Mouse (Mus musculus): ENCODE data around the gene Csnk1d. TPM values are rescaled to one million over a fixed set of nuclear protein-coding genes. Genes with fewer than 3 reads are reported as not detected.

Csnk1d gene
- polyA plus RNA-seq, 2 experiments, result 17.1 to 27.0 TPM

DNA sequence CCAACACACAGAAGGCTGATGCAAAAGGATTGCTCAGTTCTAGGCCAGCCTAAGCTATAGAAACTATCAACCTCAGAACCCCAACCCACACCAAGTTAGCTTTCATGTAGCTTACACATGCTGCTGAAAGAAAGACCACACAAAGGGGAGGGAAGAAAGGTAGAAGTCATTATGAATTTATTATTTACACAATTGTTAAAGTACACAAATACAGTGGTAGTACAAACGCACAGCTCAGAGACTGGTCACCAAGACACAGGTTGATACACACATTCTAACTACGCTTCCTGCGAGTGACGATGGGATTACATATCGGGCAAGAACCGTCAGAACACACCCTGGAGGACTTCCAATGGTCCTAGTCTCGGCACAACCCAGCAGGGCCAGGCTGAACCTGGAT lies 29.5 kb downstream of the Csnk1d start:
- WGBS (ENCODE audit: insufficient replicate concordance), result 79% methylated on average over 7 of the region's 7 CpGs
- H3K36me3 ChIP-seq (replicated peaks; ENCODE audit: control insufficient read depth, insufficient read depth, low read depth), result peaks cover 65% of the 10 kb centered on the region
- ATAC-seq (ENCODE audit: insufficient read depth) (no peak), DNase-seq (ENCODE audit: low read depth in 3 of 3, low spot score in 3 of 3) (no peak)
- no peak overlapping the region for H3K4me3 ChIP-seq (ENCODE audit: insufficient read depth in 1 of 2, low read depth in 2 of 2, low read length in 2 of 2)
- no peak overlapping the region for H3K27ac ChIP-seq
- H3K4me1 ChIP-seq (replicated peaks; ENCODE audit: control insufficient read depth in 2 of 2, insufficient read depth in 2 of 2, low read length in 1 of 2), result no peaks in the 10 kb centered on the region; a peak in 1 of 4 replicates
- H3K9me3 ChIP-seq (ENCODE audit: control insufficient read depth, low read length), result no peaks in the 10 kb centered on the region
- H3K4me2 ChIP-seq (ENCODE audit: low read depth), result no peak overlapping the region
- no peaks in the 10 kb centered on the region for H3K27me3 ChIP-seq (ENCODE audit: control insufficient read depth, insufficient read depth, low read length)
- TF ChIP-seq EP300 (IDR thresholded peaks at IDR 0.05; ENCODE audit: low read depth) (no peak), CTCF (IDR thresholded peaks at IDR 0.05; ENCODE audit: low read depth) (no peak)
- H3K9ac ChIP-seq (replicated peaks), result no peak overlapping the region

DNA sequence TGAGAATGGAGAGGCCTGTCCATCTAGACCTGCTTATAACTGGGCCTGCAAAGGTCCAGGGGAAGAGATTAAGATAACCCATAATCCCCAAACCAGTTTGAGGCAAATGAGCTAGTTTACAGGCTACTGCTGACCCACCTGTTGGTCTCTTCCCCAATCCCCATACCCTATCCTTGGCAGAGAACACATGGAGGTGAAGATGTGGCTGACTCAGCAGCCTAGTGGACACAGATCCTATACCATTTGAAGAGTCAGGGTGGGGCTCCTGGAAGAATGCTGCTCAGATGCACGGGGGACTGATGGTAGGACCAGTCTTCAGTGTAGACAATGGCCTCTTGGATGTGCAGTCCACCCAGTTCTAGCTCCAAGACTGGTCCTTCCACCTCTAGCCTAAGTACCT lies 30.9 kb downstream of the Csnk1d start:
- Histone ChIP-seq H3K4me2 (ENCODE audit: low read depth) (no peak overlapping the region), H3K27me3 (ENCODE audit: control insufficient read depth, insufficient read depth, low read length) (no peaks in the 10 kb centered on the region), H3K4me3 (ENCODE audit: insufficient read depth in 1 of 2, low read depth in 2 of 2, low read length in 2 of 2) (no peak overlapping the region), H3K9ac (replicated peaks) (no peak overlapping the region), H3K9me3 (ENCODE audit: control insufficient read depth, low read length) (no peaks in the 10 kb centered on the region), H3K36me3 (replicated peaks; ENCODE audit: control insufficient read depth, insufficient read depth, low read depth) (peaks cover 55% of the 10 kb centered on the region), H3K27ac (no peak overlapping the region), H3K4me1 (replicated peaks; ENCODE audit: control insufficient read depth in 2 of 2, insufficient read depth in 2 of 2, low read length in 1 of 2) (no peaks in the 10 kb centered on the region; a peak in 1 of 4 replicates)
- TF ChIP-seq CTCF (IDR thresholded peaks at IDR 0.05; ENCODE audit: low read depth) (no peak), EP300 (IDR thresholded peaks at IDR 0.05; ENCODE audit: low read depth) (no peak)
- DNase-seq (ENCODE audit: low read depth in 3 of 3, low spot score in 3 of 3) (no peak), ATAC-seq (ENCODE audit: insufficient read depth) (no peak)
- WGBS (ENCODE audit: insufficient replicate concordance), result 50% methylated on average over 1 of the region's 1 CpGs

DNA sequence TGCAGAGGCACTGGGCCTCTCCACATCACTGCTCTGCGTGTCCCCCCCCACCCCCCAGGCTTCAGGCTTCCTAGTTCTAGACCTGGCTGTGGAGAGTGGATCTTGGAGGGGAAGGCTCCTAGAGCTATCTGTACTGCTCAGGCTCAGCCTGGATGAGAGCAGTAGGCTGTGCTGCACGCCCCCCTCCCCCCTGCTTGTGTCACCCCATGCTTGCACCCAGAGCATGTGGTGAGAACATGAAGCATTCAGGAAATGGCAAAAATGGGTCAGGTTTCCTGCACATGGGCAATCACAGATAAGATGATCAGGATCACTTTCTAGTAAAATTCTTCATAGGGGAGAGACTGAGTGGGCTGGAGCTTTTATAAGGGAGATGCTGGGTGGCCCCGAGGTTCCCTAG lies 31.6 kb downstream of the Csnk1d start:
- H3K27me3 ChIP-seq (ENCODE audit: control insufficient read depth, insufficient read depth, low read length), result no peaks in the 10 kb centered on the region
- H3K9ac ChIP-seq (replicated peaks), result no peak overlapping the region
- DNase-seq (ENCODE audit: low read depth in 3 of 3, low spot score in 3 of 3), result no peak
- H3K9me3 ChIP-seq (ENCODE audit: control insufficient read depth, low read length), result no peaks in the 10 kb centered on the region
- no peak overlapping the region for H3K4me2 ChIP-seq (ENCODE audit: low read depth)
- H3K4me1 ChIP-seq (replicated peaks; ENCODE audit: control insufficient read depth in 2 of 2, insufficient read depth in 2 of 2, low read length in 1 of 2), result no peaks in the 10 kb centered on the region; a peak in 1 of 4 replicates
- H3K4me3 ChIP-seq (ENCODE audit: insufficient read depth in 1 of 2, low read depth in 2 of 2, low read length in 2 of 2), result no peak overlapping the region
- peak; percentile 28; the same call in 1 of the 2 replicates for ATAC-seq (ENCODE audit: insufficient read depth)
- H3K27ac ChIP-seq, result no peak overlapping the region
- TF ChIP-seq CTCF (IDR thresholded peaks at IDR 0.05; ENCODE audit: low read depth), result no peak
- no peak for TF ChIP-seq EP300 (IDR thresholded peaks at IDR 0.05; ENCODE audit: low read depth)
- WGBS (ENCODE audit: insufficient replicate concordance), result 39% methylated on average over 3 of the region's 3 CpGs
- H3K36me3 ChIP-seq (replicated peaks; ENCODE audit: control insufficient read depth, insufficient read depth, low read depth), result peaks cover 48% of the 10 kb centered on the region

DNA sequence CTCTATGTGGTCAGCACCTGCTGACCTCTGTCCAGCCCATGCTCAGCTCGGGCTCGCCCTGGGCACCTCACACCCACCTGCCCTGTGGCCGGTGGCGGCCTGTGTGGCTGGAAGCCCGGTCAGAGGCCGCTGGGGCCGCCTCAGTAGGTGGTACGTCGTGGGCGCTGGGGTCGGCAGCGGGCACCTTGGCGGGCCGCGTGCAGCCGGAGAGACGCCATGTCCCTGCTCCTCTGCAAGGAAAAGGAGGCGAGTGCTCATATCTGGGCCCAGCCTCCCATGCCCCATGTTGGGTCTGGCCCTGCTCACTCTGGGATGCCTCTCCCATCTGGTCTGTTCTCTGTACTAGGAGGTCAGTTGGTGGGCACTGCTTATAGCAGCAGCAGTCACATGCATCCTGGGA lies 32.1 kb downstream of the Csnk1d start:
- H3K4me3 ChIP-seq (ENCODE audit: insufficient read depth in 1 of 2, low read depth in 2 of 2, low read length in 2 of 2), result no peak overlapping the region
- no peak for ATAC-seq (ENCODE audit: insufficient read depth)
- no peak overlapping the region for H3K4me2 ChIP-seq (ENCODE audit: low read depth)
- no peaks in the 10 kb centered on the region; a peak in 1 of 4 replicates for H3K4me1 ChIP-seq (replicated peaks; ENCODE audit: control insufficient read depth in 2 of 2, insufficient read depth in 2 of 2, low read length in 1 of 2)
- no peak for DNase-seq (ENCODE audit: low read depth in 3 of 3, low spot score in 3 of 3)
- H3K9ac ChIP-seq (replicated peaks), result no peak overlapping the region
- TF ChIP-seq EP300 (IDR thresholded peaks at IDR 0.05; ENCODE audit: low read depth), result no peak
- no peaks in the 10 kb centered on the region for H3K9me3 ChIP-seq (ENCODE audit: control insufficient read depth, low read length)
- H3K27me3 ChIP-seq (ENCODE audit: control insufficient read depth, insufficient read depth, low read length), result no peaks in the 10 kb centered on the region
- no peak overlapping the region for H3K27ac ChIP-seq
- 81% methylated on average over 18 of the region's 18 CpGs for WGBS (ENCODE audit: insufficient replicate concordance)
- H3K36me3 ChIP-seq (replicated peaks; ENCODE audit: control insufficient read depth, insufficient read depth, low read depth), result peaks cover 43% of the 10 kb centered on the region

DNA sequence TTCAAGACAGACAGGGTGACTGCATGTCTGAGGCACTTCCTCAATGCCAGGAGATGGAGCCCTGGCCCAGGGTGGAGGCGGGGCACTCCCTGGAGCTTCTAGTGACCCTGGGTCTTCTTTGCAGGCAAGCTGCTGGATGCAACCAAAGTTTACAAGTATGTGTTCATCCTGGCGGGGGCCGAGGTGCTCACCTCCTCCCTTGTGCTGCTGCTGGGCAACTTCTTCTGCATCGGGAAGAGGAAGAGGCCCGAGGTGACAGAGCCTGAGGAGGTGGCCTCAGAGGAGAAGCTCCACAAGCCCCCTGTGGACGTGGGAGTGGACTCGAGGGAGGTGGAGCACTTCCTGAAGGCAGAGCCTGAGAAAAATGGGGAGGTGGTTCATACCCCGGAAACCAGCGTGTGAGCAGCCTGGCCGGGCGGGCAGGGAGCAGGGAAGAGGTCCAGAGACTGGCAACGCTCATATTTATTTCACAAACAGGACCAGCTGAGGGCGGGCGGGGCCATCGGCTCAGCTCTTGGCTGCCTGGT lies 33.3 kb downstream of the Csnk1d start:
- H3K4me3 ChIP-seq (ENCODE audit: insufficient read depth in 1 of 2, low read depth in 2 of 2, low read length in 2 of 2), result no peak overlapping the region
- H3K27ac ChIP-seq, result no peak overlapping the region
- no peaks in the 10 kb centered on the region for H3K9me3 ChIP-seq (ENCODE audit: control insufficient read depth, low read length)
- ATAC-seq (ENCODE audit: insufficient read depth), result no peak
- H3K4me2 ChIP-seq (ENCODE audit: low read depth), result no peak overlapping the region
- peaks cover 3 to 5% of the 10 kb centered on the region in 2 experiments for H3K4me1 ChIP-seq (replicated peaks; ENCODE audit: control insufficient read depth in 2 of 2, insufficient read depth in 2 of 2, low read length in 1 of 2)
- no peak overlapping the region for H3K9ac ChIP-seq (replicated peaks)
- H3K36me3 ChIP-seq (replicated peaks; ENCODE audit: control insufficient read depth, insufficient read depth, low read depth), result peaks cover 30% of the 10 kb centered on the region
- TF ChIP-seq CTCF (IDR thresholded peaks at IDR 0.05; ENCODE audit: low read depth) (no peak), EP300 (IDR thresholded peaks at IDR 0.05; ENCODE audit: low read depth) (no peak)
- 49% methylated on average over 15 of the region's 15 CpGs for WGBS (ENCODE audit: insufficient replicate concordance)
- H3K27me3 ChIP-seq (ENCODE audit: control insufficient read depth, insufficient read depth, low read length), result no peaks in the 10 kb centered on the region
- no peak for DNase-seq (ENCODE audit: low read depth in 3 of 3, low spot score in 3 of 3)

Measured in liver, embryonic 14.5 days (tissue).